Mouse (Mus musculus): ENCODE measurements at regions not wholly inside any gene's neighbourhood (a gene's known extent, or its start where the extent isn't known, plus 50 kb on each side); places are given as distances from the start of the nearest gene placed in this dataset.

- H3K4me3 ChIP-seq (replicated peaks), result no peak overlapping the region
- WGBS, result 68% methylated on average over 9 of the region's 9 CpGs
- no peaks in the 10 kb centered on the region for H3K4me1 ChIP-seq
- no peaks in the 10 kb centered on the region for H3K36me3 ChIP-seq
- no peak for ATAC-seq (ENCODE audit: insufficient number of reproducible peaks, low FRiP score, low TSS enrichment, low read depth)
- no peak overlapping the region for H3K9ac ChIP-seq
- no peak overlapping the region for H3K27ac ChIP-seq (replicated peaks)
- no peaks in the 10 kb centered on the region for H3K27me3 ChIP-seq
- H3K9me3 ChIP-seq (replicated peaks), result no peaks in the 10 kb centered on the region
- H3K4me2 ChIP-seq (replicated peaks), result no peak overlapping the region
Measured at GRCm38 (mm10) chr5:77888534-77888933, 480.7 kb upstream of the Igfbp7 start.

GRCm38 (mm10) chr5:77871403-77871802 lies 463.6 kb upstream of the Igfbp7 start:
- H3K36me3 ChIP-seq, result no peaks in the 10 kb centered on the region
- WGBS, result 79% methylated on average over 5 of the region's 5 CpGs
- no peaks in the 10 kb centered on the region for H3K27me3 ChIP-seq
- no peaks in the 10 kb centered on the region for H3K4me1 ChIP-seq
- no peaks in the 10 kb centered on the region for H3K9me3 ChIP-seq (replicated peaks)
- no peak overlapping the region for H3K27ac ChIP-seq (replicated peaks)
- no peak overlapping the region for H3K4me2 ChIP-seq (replicated peaks)
- no peak overlapping the region for H3K4me3 ChIP-seq (replicated peaks)
- H3K9ac ChIP-seq, result no peak overlapping the region
- ATAC-seq (ENCODE audit: insufficient number of reproducible peaks, low FRiP score, low TSS enrichment, low read depth), result no peak

- 47% methylated on average over 7 of the region's 7 CpGs for WGBS
- no peak for ATAC-seq (ENCODE audit: insufficient number of reproducible peaks, low FRiP score, low TSS enrichment, low read depth)
- Histone ChIP-seq H3K9me3 (replicated peaks) (no peaks in the 10 kb centered on the region), H3K4me1 (no peaks in the 10 kb centered on the region), H3K27ac (replicated peaks) (no peak overlapping the region), H3K27me3 (no peaks in the 10 kb centered on the region), H3K4me2 (replicated peaks) (no peak overlapping the region), H3K4me3 (replicated peaks) (no peak overlapping the region), H3K9ac (no peak overlapping the region), H3K36me3 (no peaks in the 10 kb centered on the region)
Measured at GRCm38 (mm10) chr5:77865342-77865741, 457.5 kb upstream of the Igfbp7 start.

- H3K9ac ChIP-seq, result no peak overlapping the region
- H3K4me1 ChIP-seq, result no peaks in the 10 kb centered on the region
- H3K4me2 ChIP-seq (replicated peaks), result no peak overlapping the region
- no peaks in the 10 kb centered on the region for H3K36me3 ChIP-seq
- no peaks in the 10 kb centered on the region for H3K9me3 ChIP-seq (replicated peaks)
- H3K4me3 ChIP-seq (replicated peaks), result no peak overlapping the region
- ATAC-seq (ENCODE audit: insufficient number of reproducible peaks, low FRiP score, low TSS enrichment, low read depth), result no peak
- no peaks in the 10 kb centered on the region for H3K27me3 ChIP-seq
- 62% methylated on average over 6 of the region's 6 CpGs for WGBS
- no peak overlapping the region for H3K27ac ChIP-seq (replicated peaks)
Measured at GRCm38 (mm10) chr5:77855191-77855590, 447.4 kb upstream of the Igfbp7 start.

GRCm38 (mm10) chr5:77853999-77854784 lies 446.4 kb upstream of the Igfbp7 start:
- no peaks in the 10 kb centered on the region for H3K4me1 ChIP-seq
- ATAC-seq (ENCODE audit: insufficient number of reproducible peaks, low FRiP score, low TSS enrichment, low read depth), result no peak
- no peaks in the 10 kb centered on the region for H3K27me3 ChIP-seq
- H3K36me3 ChIP-seq, result no peaks in the 10 kb centered on the region
- WGBS, result 72% methylated on average over 12 of the region's 12 CpGs
- no peak overlapping the region for H3K4me3 ChIP-seq (replicated peaks)
- no peak overlapping the region for H3K4me2 ChIP-seq (replicated peaks)
- H3K27ac ChIP-seq (replicated peaks), result no peak overlapping the region
- no peak overlapping the region for H3K9ac ChIP-seq
- H3K9me3 ChIP-seq (replicated peaks), result no peaks in the 10 kb centered on the region

- Histone ChIP-seq H3K27ac (replicated peaks) (no peak overlapping the region), H3K27me3 (no peaks in the 10 kb centered on the region), H3K9ac (no peak overlapping the region), H3K4me1 (no peaks in the 10 kb centered on the region), H3K9me3 (replicated peaks) (no peaks in the 10 kb centered on the region), H3K36me3 (no peaks in the 10 kb centered on the region), H3K4me2 (replicated peaks) (no peak overlapping the region), H3K4me3 (replicated peaks) (no peak overlapping the region)
- ATAC-seq (ENCODE audit: insufficient number of reproducible peaks, low FRiP score, low TSS enrichment, low read depth), result no peak
- 76% methylated on average over 3 of the region's 3 CpGs for WGBS
Measured at GRCm38 (mm10) chr5:77851645-77852044, 443.8 kb upstream of the Igfbp7 start.

- H3K27me3 ChIP-seq, result no peaks in the 10 kb centered on the region
- H3K27ac ChIP-seq (replicated peaks), result no peak overlapping the region
- H3K9me3 ChIP-seq (replicated peaks), result no peaks in the 10 kb centered on the region
- no peak for ATAC-seq (ENCODE audit: insufficient number of reproducible peaks, low FRiP score, low TSS enrichment, low read depth)
- no peaks in the 10 kb centered on the region for H3K4me1 ChIP-seq
- no peak overlapping the region for H3K4me2 ChIP-seq (replicated peaks)
- 54% methylated on average over 5 of the region's 5 CpGs for whole genome bisulfite sequencing
- H3K4me3 ChIP-seq (replicated peaks), result no peak overlapping the region
- H3K36me3 ChIP-seq, result no peaks in the 10 kb centered on the region
- H3K9ac ChIP-seq, result no peak overlapping the region
Measured at GRCm38 (mm10) chr5:77838186-77839097, 430.6 kb upstream of the Igfbp7 start.

GRCm38 (mm10) chr5:77827971-77828370 lies 420.1 kb upstream of the Igfbp7 start:
- H3K36me3 ChIP-seq, result no peaks in the 10 kb centered on the region
- H3K9ac ChIP-seq, result no peak overlapping the region
- no peak for ATAC-seq (ENCODE audit: insufficient number of reproducible peaks, low FRiP score, low TSS enrichment, low read depth)
- WGBS, result 90% methylated on average over 2 of the region's 2 CpGs
- no peak overlapping the region for H3K4me3 ChIP-seq (replicated peaks)
- H3K27ac ChIP-seq (replicated peaks), result no peak overlapping the region
- no peaks in the 10 kb centered on the region for H3K4me1 ChIP-seq
- no peaks in the 10 kb centered on the region for H3K27me3 ChIP-seq
- H3K4me2 ChIP-seq (replicated peaks), result no peak overlapping the region
- 0 out of 2 replicates have a peak, but pooled peaks cover 10% of the 10 kb centered on the region for H3K9me3 ChIP-seq (replicated peaks)

GRCm38 (mm10) chr5:77826063-77826462 lies 418.2 kb upstream of the Igfbp7 start:
- Histone ChIP-seq H3K4me2 (replicated peaks) (no peak overlapping the region), H3K9me3 (replicated peaks) (0 out of 2 replicates have a peak, but pooled peaks cover 10% of the 10 kb centered on the region), H3K27me3 (no peaks in the 10 kb centered on the region), H3K4me1 (no peaks in the 10 kb centered on the region), H3K36me3 (no peaks in the 10 kb centered on the region), H3K27ac (replicated peaks) (no peak overlapping the region), H3K9ac (no peak overlapping the region), H3K4me3 (replicated peaks) (no peak overlapping the region)
- no peak for ATAC-seq (ENCODE audit: insufficient number of reproducible peaks, low FRiP score, low TSS enrichment, low read depth)
- 81% methylated on average over 4 of the region's 4 CpGs for WGBS

GRCm38 (mm10) chr5:77816759-77817280 lies 409.0 kb upstream of the Igfbp7 start:
- H3K9me3 ChIP-seq (replicated peaks), result no peaks in the 10 kb centered on the region
- H3K36me3 ChIP-seq, result no peaks in the 10 kb centered on the region
- H3K9ac ChIP-seq, result no peak overlapping the region
- 35% methylated on average over 7 of the region's 7 CpGs for WGBS
- no peak overlapping the region for H3K4me3 ChIP-seq (replicated peaks)
- no peak overlapping the region for H3K27ac ChIP-seq (replicated peaks)
- no peaks in the 10 kb centered on the region for H3K4me1 ChIP-seq
- no peak overlapping the region for H3K4me2 ChIP-seq (replicated peaks)
- no peaks in the 10 kb centered on the region for H3K27me3 ChIP-seq
- ATAC-seq (ENCODE audit: insufficient number of reproducible peaks, low FRiP score, low TSS enrichment, low read depth), result no peak

- Histone ChIP-seq H3K36me3 (no peaks in the 10 kb centered on the region), H3K27ac (replicated peaks) (no peak overlapping the region), H3K4me2 (replicated peaks) (no peak overlapping the region), H3K27me3 (no peaks in the 10 kb centered on the region), H3K9me3 (replicated peaks) (no peaks in the 10 kb centered on the region), H3K4me3 (replicated peaks) (no peak overlapping the region), H3K4me1 (no peaks in the 10 kb centered on the region), H3K9ac (no peak overlapping the region)
- WGBS, result 73% methylated on average over 6 of the region's 6 CpGs
- no peak for ATAC-seq (ENCODE audit: insufficient number of reproducible peaks, low FRiP score, low TSS enrichment, low read depth)
Measured at GRCm38 (mm10) chr5:77809844-77810243, 402.0 kb upstream of the Igfbp7 start.
